Mouse (Mus musculus) midbrain, embryonic 13.5 days (tissue): ENCODE data around the gene Ascc3. TPM values are rescaled to one million over a fixed set of nuclear protein-coding genes. Genes with fewer than 3 reads are reported as not detected.
A peak's percentile ranks its signal among the peaks of the same experiment; 100 is the strongest.

Source experiments
- ATAC-seq: fragments of 200-750 bp; cut with Nextera tagmentation; 2 replicates; pipeline ENCODE4 v1.8.0; 2017; ENCODE audit warnings: mild to moderate bottlenecking, moderate TSS enrichment, moderate library complexity
- H3K27ac ChIP-seq: fragments of 300-500 bp; sonication (generic); 2 replicates; pipeline ENCODE4 v1.5.1; 2015; ENCODE audit warnings: inconsistent platforms, mild to moderate bottlenecking, moderate library complexity
- H3K27me3 ChIP-seq: fragments of 300-500 bp; sonication (generic); 2 replicates; pipeline ENCODE4 v1.6.1; 2015; ENCODE audit warnings: mild to moderate bottlenecking, inconsistent platforms
- H3K36me3 ChIP-seq: fragments of 300-500 bp; sonication (generic); 2 replicates; pipeline ENCODE4 v1.6.1; 2015; ENCODE audit warnings: mild to moderate bottlenecking, inconsistent platforms
- H3K4me1 ChIP-seq: fragments of 300-500 bp; sonication (generic); replicated peaks from 2 replicates; pipeline ENCODE4 v1.6.1; 2015; ENCODE audit warnings: inconsistent platforms
- H3K4me2 ChIP-seq: fragments of 300-500 bp; sonication (generic); replicated peaks from 2 replicates; pipeline ENCODE4 v1.6.1; 2015; ENCODE audit warnings: moderate library complexity, mild to moderate bottlenecking, inconsistent platforms
- H3K4me3 ChIP-seq: fragments of 300-500 bp; sonication (generic); replicated peaks from 2 replicates; pipeline ENCODE4 v1.5.1; 2015; ENCODE audit warnings: mild to moderate bottlenecking, inconsistent platforms
- H3K9ac ChIP-seq: fragments of 300-500 bp; sonication (generic); replicated peaks from 2 replicates; pipeline ENCODE4 v1.6.1; 2015; ENCODE audit warnings: mild to moderate bottlenecking, inconsistent platforms
- H3K9me3 ChIP-seq: fragments of 300-500 bp; sonication (generic); 2 replicates; pipeline ENCODE4 v1.6.1; 2016; ENCODE audit warnings: mild to moderate bottlenecking, inconsistent platforms
- WGBS: fragments of 180-500 bp; shearing (Covaris S2); methylation state at CpG from one replicate; pipeline ENCODE4 v1.1.7; 2015; 5-methylcytosine and 5-hydroxymethylcytosine counted together
- polyA plus RNA-seq: library from polyadenylated mRNA; unstranded; fragments of >200 nt; fragmentation: Nextera tagmentation; extraction: Ambion mirVana; gene quantifications from 2 replicates; pipeline ENCODE4 v1.2.1, GENCODE M21; 2015

Ascc3 gene
- polyA plus RNA-seq, 1 experiment from 2014 or later = 17.4 TPM

DNA sequence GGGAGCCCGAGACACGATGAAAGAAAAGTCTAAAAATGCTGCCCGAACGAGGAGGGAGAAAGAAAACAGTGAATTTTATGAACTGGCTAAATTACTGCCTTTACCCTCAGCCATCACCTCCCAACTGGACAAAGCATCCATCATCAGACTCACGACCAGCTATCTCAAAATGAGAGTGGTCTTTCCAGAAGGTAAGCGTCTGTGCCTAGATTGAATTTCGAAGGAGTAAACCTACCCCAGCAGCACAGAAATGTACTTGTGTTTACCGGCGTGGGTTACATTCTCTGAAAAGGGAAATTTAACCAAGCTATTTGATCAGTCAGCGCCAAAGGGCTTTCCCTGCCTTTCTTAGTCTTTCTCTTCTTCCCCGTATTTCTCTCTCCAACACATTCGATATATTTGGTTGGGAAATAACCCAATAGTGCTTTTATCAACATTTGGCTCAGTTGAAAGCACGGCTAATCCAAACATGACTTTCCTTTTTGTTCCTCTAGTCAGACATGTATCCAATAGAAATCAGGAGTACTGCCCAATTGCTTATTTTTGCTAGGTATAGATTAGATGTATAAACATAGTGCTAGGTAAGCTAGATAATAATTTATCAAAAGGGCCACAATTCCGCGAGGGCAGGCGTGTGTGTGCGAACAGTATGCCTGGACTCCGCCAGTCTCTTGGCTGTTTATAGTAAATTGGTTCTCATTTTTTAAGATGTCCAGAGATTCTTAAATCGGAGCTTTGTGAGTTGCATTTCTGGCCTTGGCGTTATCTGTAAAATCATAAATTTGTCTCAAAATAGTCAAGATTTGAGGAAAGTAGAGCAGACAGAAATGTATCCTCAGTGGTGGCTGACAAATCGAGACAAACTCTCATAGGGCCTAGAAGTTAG lies 303.7 kb downstream of the Ascc3 start:
- 4% methylated on average over 21 of the region's 21 CpGs for WGBS

DNA sequence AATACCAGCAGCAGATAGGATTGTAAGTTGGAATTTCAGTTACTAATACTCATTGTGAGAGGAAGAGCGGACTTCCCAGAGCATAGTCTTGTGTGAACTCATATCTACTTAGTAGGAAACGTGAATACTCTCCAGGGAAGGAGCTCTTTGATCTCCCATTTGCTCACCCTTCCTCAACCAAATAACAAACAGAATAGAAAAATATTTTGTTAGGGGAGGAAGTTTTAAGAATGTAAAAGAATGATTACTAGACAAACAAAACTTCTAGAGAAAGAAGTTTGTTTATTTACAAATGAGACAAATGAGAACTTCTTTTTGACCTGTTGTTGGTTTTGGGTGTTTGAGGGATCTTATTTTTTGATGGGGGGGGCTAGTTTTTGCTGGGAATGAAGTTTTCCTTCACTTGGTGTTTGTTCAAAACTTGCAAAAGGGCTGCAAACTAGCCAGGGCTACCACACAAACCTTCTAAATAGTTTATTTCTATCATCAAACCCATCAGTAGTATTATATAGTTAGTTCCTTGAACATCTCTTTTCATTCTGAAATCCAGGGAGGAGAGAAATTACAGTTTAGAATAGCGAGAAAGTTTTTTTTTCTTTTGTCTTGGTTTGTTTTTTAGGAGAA lies 304.4 kb downstream of the Ascc3 start:
- H3K9me3 ChIP-seq = no peaks in the 10 kb centered on the region
- no peak overlapping the region for H3K4me2 ChIP-seq
- H3K27me3 ChIP-seq = peaks cover 93% of the 10 kb centered on the region

More for the DNA sequence above, 303.7 kb downstream of the Ascc3 start:
- Histone ChIP-seq H3K27me3 (peaks cover 93% of the 10 kb centered on the region), H3K4me3 (peak overlapping the region; percentile 50), H3K4me1 (peaks cover 31% of the 10 kb centered on the region), H3K9ac (no peak overlapping the region), H3K36me3 (no peaks in the 10 kb centered on the region), H3K4me2 (no peak overlapping the region), H3K9me3 (no peaks in the 10 kb centered on the region), H3K27ac (no peak overlapping the region)
- no peak for ATAC-seq

DNA sequence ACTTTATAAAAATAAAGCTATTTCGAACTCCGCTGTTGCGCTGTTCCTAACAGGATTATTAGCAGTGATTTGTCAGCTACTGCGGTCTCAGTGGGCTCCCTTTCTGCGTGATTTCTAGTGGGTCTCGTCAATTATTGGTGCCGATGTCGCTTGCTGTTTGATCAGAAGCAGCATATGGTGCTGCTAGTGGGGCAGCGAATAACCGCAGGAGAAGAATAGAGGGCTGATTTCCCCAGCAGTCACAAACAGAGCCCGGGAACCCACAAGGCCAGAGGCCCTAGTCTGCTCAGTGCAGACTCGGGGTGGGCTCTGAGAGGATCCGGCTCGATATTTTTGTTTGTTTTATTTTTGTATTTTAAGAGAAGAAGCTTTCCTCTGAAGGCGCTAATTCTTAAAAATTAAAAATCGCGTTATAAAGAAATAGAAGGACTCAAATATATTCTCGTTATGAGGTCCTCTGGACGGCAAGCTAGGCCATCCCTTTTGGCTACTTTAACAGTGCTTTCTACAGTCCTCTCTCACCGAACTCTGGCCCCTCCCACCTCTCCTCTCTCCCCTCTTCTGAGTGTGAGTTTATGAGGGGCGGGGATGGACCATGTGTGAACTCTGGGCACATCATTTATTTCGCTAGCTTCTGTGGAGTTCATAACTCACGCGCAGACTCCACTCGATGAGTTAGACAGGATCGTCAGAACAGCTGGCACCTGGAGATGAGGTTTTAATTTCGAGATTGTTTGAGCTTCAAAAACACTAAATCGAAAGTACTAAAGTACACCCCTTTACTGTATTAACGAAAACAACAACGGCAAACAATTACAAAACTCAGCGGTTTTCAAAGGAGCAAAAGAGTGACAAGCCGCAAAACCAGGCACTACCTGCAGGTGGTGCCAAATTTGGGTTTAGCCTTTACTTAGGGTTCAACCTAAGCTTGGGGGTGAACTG lies 305.3 kb downstream of the Ascc3 start:
- no peaks in the 10 kb centered on the region for H3K36me3 ChIP-seq
- H3K27me3 ChIP-seq = peaks cover 93% of the 10 kb centered on the region
- no peak for ATAC-seq
- H3K9ac ChIP-seq = no peak overlapping the region
- H3K4me1 ChIP-seq = peaks cover 33% of the 10 kb centered on the region
- H3K9me3 ChIP-seq = no peaks in the 10 kb centered on the region
- no peak overlapping the region for H3K27ac ChIP-seq
- H3K4me2 ChIP-seq = no peak overlapping the region
- 1% methylated on average over 32 of the region's 32 CpGs for WGBS
- peak overlapping the region; percentile 14 for H3K4me3 ChIP-seq

More for the DNA sequence above, 304.4 kb downstream of the Ascc3 start:
- H3K36me3 ChIP-seq = no peaks in the 10 kb centered on the region
- no peak overlapping the region for H3K9ac ChIP-seq
- 2% methylated on average over 3 of the region's 3 CpGs for WGBS
- no peak overlapping the region for H3K27ac ChIP-seq
- ATAC-seq = no peak
- H3K4me3 ChIP-seq = peak overlapping the region; percentile 50
- H3K4me1 ChIP-seq = peaks cover 36% of the 10 kb centered on the region

DNA sequence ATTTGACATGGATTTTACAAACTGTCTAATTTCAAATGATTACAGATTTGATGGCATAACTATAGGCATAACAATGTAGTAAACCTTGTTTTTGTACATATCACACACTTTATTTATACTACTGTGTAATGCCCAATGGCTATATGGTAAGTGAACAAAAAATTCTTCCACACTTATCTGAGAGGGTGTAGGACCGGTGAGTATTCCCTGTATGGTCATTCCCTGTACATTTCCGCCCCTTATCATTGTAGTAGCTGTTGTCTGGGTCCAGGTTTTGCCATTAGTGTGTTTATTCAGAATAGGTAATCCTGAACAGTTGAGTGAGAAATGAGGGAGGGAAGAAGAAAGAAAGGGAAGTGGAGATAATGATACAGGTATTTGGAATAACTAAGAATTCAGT lies 306.2 kb downstream of the Ascc3 start:
- Histone ChIP-seq H3K4me1 (peaks cover 39% of the 10 kb centered on the region), H3K9ac (no peak overlapping the region), H3K27me3 (peaks cover 91% of the 10 kb centered on the region), H3K9me3 (no peaks in the 10 kb centered on the region), H3K36me3 (no peaks in the 10 kb centered on the region), H3K4me3 (peak overlapping the region; percentile 16; the same call in 1 of the 2 replicates), H3K27ac (no peak overlapping the region), H3K4me2 (0 out of 2 replicates have a peak overlapping the region, but pooled peaks have one; percentile 6)
- ATAC-seq = no peak
- 15% methylated on average over 2 of the region's 2 CpGs for WGBS

DNA sequence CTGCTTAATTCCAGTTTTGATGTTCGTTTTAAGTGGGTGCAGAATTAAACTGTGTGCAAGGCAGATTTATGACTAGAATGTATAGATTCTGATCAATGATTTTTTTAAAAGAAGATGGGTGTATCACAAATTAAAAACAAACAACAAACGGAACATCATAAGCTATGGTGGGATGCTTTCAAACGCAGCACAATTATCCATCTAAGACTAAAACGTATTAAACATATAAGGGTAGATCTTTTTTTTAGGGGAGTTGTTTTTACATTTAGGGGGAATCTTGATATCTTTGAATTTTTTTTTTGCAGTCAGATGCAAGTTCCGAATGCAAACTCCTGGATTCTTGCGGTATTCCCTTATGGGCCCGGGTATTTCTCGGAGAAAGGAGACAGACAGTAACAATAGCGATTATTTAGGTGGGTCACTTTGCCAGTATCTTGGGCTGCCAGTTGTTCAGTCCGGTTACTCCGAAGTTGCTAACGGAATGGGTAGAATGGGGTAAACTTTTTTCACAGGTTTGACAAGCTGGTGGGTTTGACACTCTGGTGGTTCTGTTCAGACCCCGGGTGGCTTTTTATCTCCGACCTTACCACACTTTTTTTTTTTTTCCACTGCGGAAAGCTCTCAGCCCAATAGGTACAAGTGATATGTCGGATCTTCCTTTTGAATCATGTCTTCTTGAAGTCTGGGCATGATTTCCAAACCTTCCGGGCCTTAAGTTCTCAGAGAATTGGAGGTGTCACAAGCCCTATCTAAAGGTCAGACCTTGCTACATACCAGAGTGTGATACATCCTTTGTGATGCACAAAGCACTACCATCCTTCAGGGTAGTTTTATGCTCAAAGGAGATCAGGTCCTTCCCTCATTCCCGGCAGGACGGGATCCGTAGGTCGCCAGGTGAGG lies 307.6 kb downstream of the Ascc3 start:
- ATAC-seq = no peak
- Histone ChIP-seq H3K4me1 (peaks cover 30% of the 10 kb centered on the region), H3K27me3 (peaks cover 91% of the 10 kb centered on the region), H3K9me3 (no peaks in the 10 kb centered on the region), H3K4me3 (peak overlapping the region; percentile 30), H3K9ac (no peak overlapping the region; the same call in 1 of the 2 replicates), H3K27ac (peak overlapping the region; percentile 60; the same call in 1 of the 2 replicates), H3K4me2 (peak overlapping the region; percentile 34), H3K36me3 (no peaks in the 10 kb centered on the region)
- 3% methylated on average over 21 of the region's 21 CpGs for WGBS
